ENCODE assay signal across 11 mouse cellular contexts in the genomic region with DNA sequence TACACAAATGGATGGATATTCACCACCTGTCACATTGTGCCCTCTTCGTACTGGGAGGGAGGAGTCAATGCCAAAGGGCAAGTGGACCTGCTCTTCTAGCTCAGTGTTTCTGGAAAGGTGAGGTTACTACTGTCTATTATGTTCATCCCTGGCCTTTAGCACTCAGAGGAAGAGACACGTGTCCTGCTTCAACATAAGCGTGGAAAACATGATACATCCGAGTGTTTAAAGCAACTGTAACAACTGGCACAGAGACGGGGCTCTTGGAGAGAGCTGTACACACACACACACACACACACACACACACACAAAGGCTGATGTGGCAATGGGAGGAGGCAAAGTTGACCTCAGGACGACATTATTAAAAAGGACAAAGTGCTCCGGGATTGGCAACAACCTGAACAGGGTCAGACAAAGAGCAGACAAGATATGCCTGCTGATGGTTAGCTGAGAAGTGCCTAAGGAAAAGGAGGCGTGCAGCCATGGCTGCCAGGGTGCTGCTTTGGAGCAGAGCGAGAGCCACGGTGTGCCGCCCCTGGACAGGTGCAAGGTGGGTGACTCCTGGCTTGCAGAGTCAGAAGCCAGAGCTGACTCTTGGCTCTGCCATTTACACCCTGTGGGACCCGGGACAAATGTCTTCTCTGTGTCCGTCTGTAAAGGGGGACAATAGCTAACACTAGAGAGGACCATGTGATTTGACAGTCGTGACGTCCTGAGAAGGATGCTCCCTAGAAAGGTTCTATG. TPM values are rescaled to one million over a fixed set of nuclear protein-coding genes. Genes with fewer than 3 reads are reported as not detected.
DNase-seq lines count a peak whose midpoint lies in the region; ATAC-seq and TF ChIP-seq lines count a peak whose summit lies in the region.
"Had no signal": no experiment of that assay in that cellular context is flagged by ENCODE, and none has a peak within 500 bp of the region (broad histone marks: within the 10 kb centered on the region; RNA-seq: fewer than 3 reads in every experiment).

No protein-coding gene starts in this region.

- H3K9ac ChIP-seq in heart, embryonic 13.5 days: peak overlapping the region; percentile 78; the same call in 1 of the 2 replicates
- no peak overlapping the region for H3K9ac ChIP-seq in midbrain, embryonic 11.5 days (ENCODE audit: low read length)
- H3K9ac ChIP-seq in heart, postnatal 0 days (replicated peaks; ENCODE audit: low read depth, low read length): no peak overlapping the region
- H3K9ac ChIP-seq: liver, embryonic 14.5 days had no signal

- TF ChIP-seq EP300 in heart, postnatal 0 days (IDR thresholded peaks at IDR 0.05; ENCODE audit: low read depth): no peak

- peaks cover 37% of the 10 kb centered on the region for H3K4me1 ChIP-seq in heart, embryonic 13.5 days
- H3K4me1 ChIP-seq in midbrain, embryonic 11.5 days (ENCODE audit: control insufficient read depth, insufficient read depth, low read length): peaks cover 15% of the 10 kb centered on the region
- H3K4me1 ChIP-seq in midbrain, embryonic 10.5 days: peaks cover 30% of the 10 kb centered on the region
- peaks cover 22% of the 10 kb centered on the region for H3K4me1 ChIP-seq in heart, postnatal 0 days (ENCODE audit: control insufficient read depth, insufficient read depth)

- peaks cover 14% of the 10 kb centered on the region for H3K27me3 ChIP-seq in heart, embryonic 13.5 days (replicated peaks)
- peaks cover 38% of the 10 kb centered on the region for H3K27me3 ChIP-seq in midbrain, embryonic 11.5 days (ENCODE audit: control insufficient read depth, insufficient read depth, low read length)
- H3K27me3 ChIP-seq in midbrain, embryonic 10.5 days (ENCODE audit: low read depth, poor library complexity, severe bottlenecking): peaks cover 65% of the 10 kb centered on the region
- no peaks in the 10 kb centered on the region for H3K27me3 ChIP-seq in heart, postnatal 0 days (ENCODE audit: control insufficient read depth, insufficient read depth, low read length)
- no peaks in the 10 kb centered on the region for H3K27me3 ChIP-seq in myocyte (ENCODE audit: control insufficient read depth, insufficient read depth, insufficient read length)
- H3K27me3 ChIP-seq: Patski had no signal

- no peak overlapping the region for H3ac ChIP-seq in myocyte (ENCODE audit: control insufficient read depth, insufficient read length)

- TF ChIP-seq CTCF in heart, postnatal 0 days (IDR thresholded peaks at IDR 0.05; ENCODE audit: low read depth): no peak

- no peak for ATAC-seq in heart, embryonic 13.5 days (ENCODE audit: extremely low read depth, insufficient number of reproducible peaks, low FRiP score, low TSS enrichment)
- ATAC-seq in midbrain, embryonic 11.5 days (ENCODE audit: low FRiP score): no peak
- no peak for ATAC-seq in heart, postnatal 0 days (ENCODE audit: insufficient read depth, low read depth)
- ATAC-seq: Patski had no signal

- H3K79me2 ChIP-seq in myocyte (ENCODE audit: control insufficient read depth, insufficient read depth): peaks cover 29% of the 10 kb centered on the region

- WGBS in heart, embryonic 13.5 days: 71% methylated on average over 15 of the region's 15 CpGs
- 78% methylated on average over 15 of the region's 15 CpGs for WGBS in midbrain, embryonic 11.5 days
- 78% methylated on average over 15 of the region's 15 CpGs for WGBS in midbrain, embryonic 10.5 days
- 69% methylated on average over 15 of the region's 15 CpGs for WGBS in heart, postnatal 0 days

- peaks cover 8% of the 10 kb centered on the region; the same call in 1 of the 2 replicates for H3K9me3 ChIP-seq in heart, embryonic 13.5 days
- H3K9me3 ChIP-seq in midbrain, embryonic 11.5 days (ENCODE audit: control insufficient read depth, low read length): no peaks in the 10 kb centered on the region; the same call in 1 of the 2 replicates
- H3K9me3 ChIP-seq in midbrain, embryonic 10.5 days (replicated peaks): peaks cover 13% of the 10 kb centered on the region
- no peaks in the 10 kb centered on the region; the same call in 1 of the 2 replicates for H3K9me3 ChIP-seq in heart, postnatal 0 days (replicated peaks; ENCODE audit: control insufficient read depth, low read length)

- no peak overlapping the region for H3K27ac ChIP-seq in heart, embryonic 13.5 days (replicated peaks)
- no peak overlapping the region for H3K27ac ChIP-seq in midbrain, embryonic 11.5 days (ENCODE audit: low read depth, low read length)
- no peak overlapping the region for H3K27ac ChIP-seq in midbrain, embryonic 10.5 days (replicated peaks)
- no peak overlapping the region for H3K27ac ChIP-seq in heart, postnatal 0 days (ENCODE audit: low read depth)
- H3K27ac ChIP-seq: liver, embryonic 14.5 days; macrophage had no signal

- peak overlapping the region; percentile 84; the same call in 1 of the 2 replicates for H3K4me3 ChIP-seq in heart, embryonic 13.5 days
- H3K4me3 ChIP-seq in midbrain, embryonic 11.5 days (ENCODE audit: low read depth, low read length): no peak overlapping the region
- no peak overlapping the region for H3K4me3 ChIP-seq in midbrain, embryonic 10.5 days
- H3K4me3 ChIP-seq in heart, postnatal 0 days (ENCODE audit: low read depth, low read length): no peak overlapping the region
- peak overlapping the region; percentile 90 for H3K4me3 ChIP-seq in myocyte

- H3K36me3 ChIP-seq in heart, embryonic 13.5 days: no peaks in the 10 kb centered on the region
- no peaks in the 10 kb centered on the region for H3K36me3 ChIP-seq in midbrain, embryonic 11.5 days (ENCODE audit: control insufficient read depth, insufficient read depth, low read length)
- no peaks in the 10 kb centered on the region for H3K36me3 ChIP-seq in midbrain, embryonic 10.5 days
- H3K36me3 ChIP-seq in heart, postnatal 0 days (replicated peaks; ENCODE audit: control insufficient read depth, insufficient read depth, low read length): no peaks in the 10 kb centered on the region
- no peaks in the 10 kb centered on the region for H3K36me3 ChIP-seq in myocyte (ENCODE audit: control insufficient read depth, insufficient read depth)

- no peak for TF ChIP-seq POLR2A in myocyte (IDR thresholded peaks at IDR 0.05; ENCODE audit: insufficient read length, low read depth)

- H3K4me2 ChIP-seq in heart, embryonic 13.5 days: peak overlapping the region; percentile 100
- no peak overlapping the region for H3K4me2 ChIP-seq in midbrain, embryonic 11.5 days
- peak overlapping the region; percentile 99; the same call in 1 of the 2 replicates for H3K4me2 ChIP-seq in heart, postnatal 0 days (ENCODE audit: low read depth, low read length)
- H3K4me2 ChIP-seq in myocyte (ENCODE audit: low read depth): peak overlapping the region; percentile 100

- DNase-seq in heart, adult 9 months (ENCODE audit: low spot score in 2 of 2): no peak
- DNase-seq in midbrain, embryonic 11.5 days (ENCODE audit: low spot score, missing footprints): peak; percentile 64
- DNase-seq in midbrain, embryonic 10.5 days (ENCODE audit: low spot score): no peak
- no peak for DNase-seq in heart, postnatal 0 days (ENCODE audit: low spot score)
- no peak for DNase-seq in adrenal gland, postnatal 25 days
- DNase-seq in adrenal gland, adult 18-20 months (ENCODE audit: low spot score in 2 of 2): no peak

TF ChIP-seq in myocyte, 11 proteins besides CTCF, POLR2A, EP300 and RAD21:
- TF ChIP-seq USF1 (IDR thresholded peaks at IDR 0.05; ENCODE audit: low read depth) (no peak), MYOG (IDR thresholded peaks at IDR 0.05; ENCODE audit: control insufficient read depth in 1 of 3, insufficient read depth in 1 of 3, insufficient read length in 2 of 3, low read depth in 2 of 3) (no peak), E2F4 (IDR thresholded peaks at IDR 0.05; ENCODE audit: insufficient read depth) (no peak), TCF3 (IDR thresholded peaks at IDR 0.05; ENCODE audit: insufficient read length, low read depth) (no peak), MYOD1 (IDR thresholded peaks at IDR 0.05; ENCODE audit: control insufficient read depth in 1 of 3, insufficient read length in 2 of 3, low read depth in 2 of 3) (peak in 1 of 3 experiments; percentile 7), MAX (IDR thresholded peaks at IDR 0.05; ENCODE audit: low read depth) (no peak), TCF12 (IDR thresholded peaks at IDR 0.05; ENCODE audit: insufficient read depth, poor library complexity, severe bottlenecking) (no peak)
TF ChIP-seq in myocyte: peak in this region for 1.

RNA-seq across cellular contexts. Expression of a gene that starts 1.4 kb away (rescaled TPM):
- polyA plus RNA-seq in heart, embryonic 13.5 days (2015; fragmentation: Nextera tagmentation; extraction: Ambion mirVana): 0.51 and 0.83 TPM in 2 replicates
- 0.53 and 0.77 TPM in 2 replicates for polyA plus RNA-seq in midbrain, embryonic 11.5 days (2014; fragmentation: Nextera tagmentation; extraction: Ambion mirVana)
- polyA plus RNA-seq in midbrain, embryonic 10.5 days (2016; fragmentation: Nextera tagmentation; extraction: Ambion mirVana): 0.10 and 0.37 TPM in 2 replicates
- total RNA-seq in heart, postnatal 0 days (2014; rRNA removed; ENCODE audit: low replicate concordance): 14.4 and 20.5 TPM in 2 replicates
- polyA plus RNA-seq in heart, postnatal 0 days (2015; fragmentation: Nextera tagmentation; extraction: Ambion mirVana): 1.5 and 2.5 TPM in 2 replicates
- polyA plus RNA-seq in myocyte (2012; fragmentation: generic; extraction: Trizol): 6.5 TPM
- total RNA-seq in adrenal gland, postnatal 25 days (2021): 9.0 and 9.9 TPM in 2 replicates
- 10 to 100 TPM; 10.2 to 13.8 TPM for total RNA-seq in adrenal gland, adult 18-20 months (2021)

RNA-seq across cellular contexts. Expression of a gene that starts 59.9 kb away (rescaled TPM):
- polyA plus RNA-seq in heart, embryonic 13.5 days (2015; fragmentation: Nextera tagmentation; extraction: Ambion mirVana): 24.5 and 25.5 TPM in 2 replicates
- polyA plus RNA-seq in midbrain, embryonic 11.5 days (2014; fragmentation: Nextera tagmentation; extraction: Ambion mirVana): 25.5 and 26.6 TPM in 2 replicates
- 21.0 and 26.2 TPM in 2 replicates for polyA plus RNA-seq in midbrain, embryonic 10.5 days (2016; fragmentation: Nextera tagmentation; extraction: Ambion mirVana)
- total RNA-seq in heart, postnatal 0 days (2014; rRNA removed; ENCODE audit: low replicate concordance): 44.0 and 60.4 TPM in 2 replicates
- 47.0 and 47.4 TPM in 2 replicates for polyA plus RNA-seq in heart, postnatal 0 days (2015; fragmentation: Nextera tagmentation; extraction: Ambion mirVana)
- polyA plus RNA-seq in myocyte (2012; fragmentation: generic; extraction: Trizol): 6.7 TPM
- total RNA-seq in adrenal gland, postnatal 25 days (2021): 28.4 and 32.7 TPM in 2 replicates
- 10 to 100 TPM; 26.8 to 32.7 TPM for total RNA-seq in adrenal gland, adult 18-20 months (2021)

Comparison
In these comparisons a context has a peak if more than half of its experiments do, and no peak if none do; other contexts are left out.
1. H3K4me3 ChIP-seq: peak in heart, embryonic 13.5 days (single experiment) and myocyte (single experiment); none in midbrain, embryonic 11.5 days (single experiment), midbrain, embryonic 10.5 days (single experiment) and heart, postnatal 0 days (single experiment).